Mouse (Mus musculus): ENCODE measurements around the gene Gm13941. TPM values are rescaled to one million over a fixed set of nuclear protein-coding genes. Genes with fewer than 3 reads are reported as not detected.
A peak's percentile ranks its signal among the peaks of the same experiment; 100 is the strongest.

Gm13941 gene
- polyA plus RNA-seq (2016; fragmentation: Nextera tagmentation; extraction: Ambion mirVana): not detected in 2 replicates

- H3K9ac ChIP-seq: no peak within 1 kb of the TSS
- no peak within 1 kb of the TSS for H3K4me2 ChIP-seq (replicated peaks)
- H3K36me3 ChIP-seq: no peaks in the 10 kb centered on the region
- H3K4me1 ChIP-seq: no peaks in the 10 kb centered on the region
- H3K4me3 ChIP-seq: no peak within 1 kb of the TSS
- no peak for ATAC-seq (ENCODE audit: low FRiP score, low read depth)
- no peaks in the 10 kb centered on the region for H3K27me3 ChIP-seq (replicated peaks)
- no peaks in the 10 kb centered on the region for H3K9me3 ChIP-seq
- no peak within 1 kb of the TSS for H3K27ac ChIP-seq
These were observed at the start of gene Gm13941 for GRCm38 (mm10) chr2:111105882-111106281. Gene Gm13941, minus strand, starts transcription at chr2:111105982.

GRCm38 (mm10) chr2:111152836-111153235 lies 47.1 kb upstream of the Gm13941 start, which contains the start of gene Gm15130:
Gene Gm15130, minus strand, starts transcription at chr2:111152936.
- H3K4me2 ChIP-seq (replicated peaks): no peak within 1 kb of the TSS
- H3K9me3 ChIP-seq: no peaks in the 10 kb centered on the region
- no peak within 1 kb of the TSS for H3K9ac ChIP-seq
- no peaks in the 10 kb centered on the region for H3K27me3 ChIP-seq (replicated peaks)
- H3K36me3 ChIP-seq: no peaks in the 10 kb centered on the region
- no peak within 1 kb of the TSS for H3K4me3 ChIP-seq
- H3K4me1 ChIP-seq: no peaks in the 10 kb centered on the region
- H3K27ac ChIP-seq: no peak within 1 kb of the TSS
- WGBS: 81% methylated on average over 2 of the region's 2 CpGs
- ATAC-seq (ENCODE audit: low FRiP score, low read depth): no peak

- no peak overlapping the region for H3K4me2 ChIP-seq (replicated peaks)
- no peaks in the 10 kb centered on the region for H3K27me3 ChIP-seq (replicated peaks)
- no peak overlapping the region for H3K4me3 ChIP-seq
- ATAC-seq (ENCODE audit: low FRiP score, low read depth): no peak
- H3K36me3 ChIP-seq: no peaks in the 10 kb centered on the region
- H3K9ac ChIP-seq: no peak overlapping the region
- no peaks in the 10 kb centered on the region for H3K4me1 ChIP-seq
- no peaks in the 10 kb centered on the region for H3K9me3 ChIP-seq
- 65% methylated on average over 5 of the region's 5 CpGs for WGBS
- H3K27ac ChIP-seq: no peak overlapping the region
These were observed 30.0 kb upstream of the Gm13941 start for GRCm38 (mm10) chr2:111135739-111136138.

GRCm38 (mm10) chr2:111058586-111059261 lies 47.1 kb downstream of the Gm13941 start:
- ATAC-seq (ENCODE audit: low FRiP score, low read depth): peak; percentile 82; the same call in 1 of the 2 replicates
- Histone ChIP-seq H3K27me3 (replicated peaks) (no peaks in the 10 kb centered on the region), H3K9me3 (no peaks in the 10 kb centered on the region), H3K4me3 (no peak overlapping the region), H3K36me3 (no peaks in the 10 kb centered on the region), H3K4me1 (no peaks in the 10 kb centered on the region), H3K4me2 (replicated peaks) (no peak overlapping the region), H3K27ac (no peak overlapping the region), H3K9ac (no peak overlapping the region)
- WGBS: 100% methylated on average over 1 of the region's 1 CpGs

Other genes with a start within 250 kb of the Gm13941 start
- 0.37 and 0.96 TPM in 2 replicates for gene Ano3, start 155.1 kb downstream of the Gm13941 start, polyA plus RNA-seq (2016; fragmentation: Nextera tagmentation; extraction: Ambion mirVana)
- gene Gm15130, start 47.0 kb upstream of the Gm13941 start, polyA plus RNA-seq (2016; fragmentation: Nextera tagmentation; extraction: Ambion mirVana): not detected in 2 replicates
- not detected in 2 replicates for gene 4930430A15Rik, start 123.6 kb upstream of the Gm13941 start, polyA plus RNA-seq (2016; fragmentation: Nextera tagmentation; extraction: Ambion mirVana)
- not detected in 2 replicates for gene Olfr1275, start 129.3 kb upstream of the Gm13941 start, polyA plus RNA-seq (2016; fragmentation: Nextera tagmentation; extraction: Ambion mirVana)
- gene Olfr1276, start 148.5 kb upstream of the Gm13941 start, polyA plus RNA-seq (2016; fragmentation: Nextera tagmentation; extraction: Ambion mirVana): not detected in 2 replicates
- gene Olfr1277, start 168.1 kb upstream of the Gm13941 start, polyA plus RNA-seq (2016; fragmentation: Nextera tagmentation; extraction: Ambion mirVana): not detected in 2 replicates
- not detected in 2 replicates for gene Olfr1278, start 184.2 kb upstream of the Gm13941 start, polyA plus RNA-seq (2016; fragmentation: Nextera tagmentation; extraction: Ambion mirVana)
- gene Olfr1279, start 194.7 kb upstream of the Gm13941 start, polyA plus RNA-seq (2016; fragmentation: Nextera tagmentation; extraction: Ambion mirVana): not detected in 2 replicates
- not detected in 2 replicates for gene Olfr1280, start 208.0 kb upstream of the Gm13941 start, polyA plus RNA-seq (2016; fragmentation: Nextera tagmentation; extraction: Ambion mirVana)
- not detected in 2 replicates for gene Olfr1281, start 220.5 kb upstream of the Gm13941 start, polyA plus RNA-seq (2016; fragmentation: Nextera tagmentation; extraction: Ambion mirVana)
- not detected in 2 replicates for gene Olfr1282, start 230.1 kb upstream of the Gm13941 start, polyA plus RNA-seq (2016; fragmentation: Nextera tagmentation; extraction: Ambion mirVana)